Mouse (Mus musculus) liver, embryonic 14.5 days (tissue): Measurements from ENCODE around the gene Kif14. TPM values are rescaled to one million over a fixed set of nuclear protein-coding genes. Genes with fewer than 3 reads are reported as not detected.
A peak's percentile ranks its signal among the peaks of the same experiment; 100 is the strongest.
"Not testable (repeated sequence)": the region's sequence is repeated elsewhere in the genome, so short reads cannot be mapped to it uniquely, and the experiment has no call there.

Experiments
- ATAC-seq: fragments of 200-750 bp; cut with Nextera tagmentation; 2 replicates; pipeline ENCODE4 v1.8.0; 2017; ENCODE audit warnings: moderate number of reproducible peaks, mild to moderate bottlenecking, moderate library complexity; ENCODE audit not compliant: insufficient read depth
- DNase-seq, 3 experiments: peaks; one replicate each; pipeline ENCODE4 v3.0.0-alpha.2; 2012 to 2013; ENCODE audit warnings: low read depth in 3 of 3, low spot score in 3 of 3
- H3K27ac ChIP-seq: fragments of 300-500 bp; sonication (generic); 2 replicates; pipeline ENCODE4 v1.5.1; 2014; ENCODE audit warnings: moderate library complexity, mild to moderate bottlenecking, control low read depth, inconsistent platforms
- H3K27me3 ChIP-seq: fragments of 300-500 bp; sonication (generic); 2 replicates; pipeline ENCODE4 v1.6.1; 2014; ENCODE audit warnings: mild to moderate bottlenecking, low read length, moderate library complexity; ENCODE audit not compliant: control insufficient read depth, insufficient read depth
- H3K36me3 ChIP-seq: fragments of 300-500 bp; sonication (generic); replicated peaks from 2 replicates; pipeline ENCODE4 v1.6.1; 2014; ENCODE audit warnings: low read depth; ENCODE audit not compliant: control insufficient read depth, insufficient read depth
- H3K4me1 ChIP-seq, 2 experiments: fragments of 200-500 bp in 1 of 2; fragments of 300-500 bp in 1 of 2; sonication (generic) in 1 of 2; replicated peaks; 2 replicates each; pipeline ENCODE4 v1.6.1; 2012 to 2014; ENCODE audit warnings: antibody characterized with exemption in 1 of 2, inconsistent platforms in 1 of 2, low read length in 1 of 2; ENCODE audit not compliant: control insufficient read depth in 2 of 2, insufficient read depth in 2 of 2
- H3K4me2 ChIP-seq: fragments of 300-500 bp; sonication (generic); 2 replicates; pipeline ENCODE4 v1.6.1; 2014; ENCODE audit warnings: low read depth, mild to moderate bottlenecking, control low read depth, moderate library complexity
- H3K4me3 ChIP-seq, 2 experiments: fragments of 200-500 bp in 1 of 2; fragments of 300-500 bp in 1 of 2; sonication (generic) in 1 of 2; 2 replicates each; pipeline ENCODE4 v1.5.1; 2012 to 2014; ENCODE audit warnings: low read depth in 2 of 2, low read length in 2 of 2, mild to moderate bottlenecking in 2 of 2, control low read depth in 1 of 2, inconsistent platforms in 1 of 2, moderate library complexity in 1 of 2; ENCODE audit not compliant: insufficient read depth in 1 of 2
- H3K9ac ChIP-seq: fragments of 300-500 bp; sonication (generic); replicated peaks from 2 replicates; pipeline ENCODE4 v1.6.1; 2014; ENCODE audit warnings: mild to moderate bottlenecking, control low read depth, moderate library complexity
- H3K9me3 ChIP-seq: fragments of 300-500 bp; sonication (generic); 2 replicates; pipeline ENCODE4 v1.6.1; 2016; ENCODE audit warnings: low read length, mixed read lengths; ENCODE audit not compliant: control insufficient read depth
- CTCF ChIP-seq: IDR thresholded peaks from 2 replicates; pipeline ENCODE4 v1.5.1; 2016; ENCODE audit warnings: antibody characterized with exemption, low read depth, control low read depth
- EP300 ChIP-seq: IDR thresholded peaks from 2 replicates; pipeline ENCODE4 v1.6.1; 2016; ENCODE audit warnings: antibody characterized with exemption, low read depth
- WGBS: fragments of 180-500 bp; shearing (Covaris S2); extraction: QIAGEN DNeasy Blood & Tissue Kit; methylation state at CpG from one replicate; pipeline ENCODE4 v1.1.7; 2014; ENCODE audit not compliant: insufficient replicate concordance; 5-methylcytosine and 5-hydroxymethylcytosine counted together
- polyA plus RNA-seq, 2 experiments: library from polyadenylated mRNA; depleted of rRNA in 1 of 2; stranded (reverse) in 1 of 2; unstranded in 1 of 2; fragments of >200 nt; fragmentation: Nextera tagmentation in 1 of 2; extraction: Ambion mirVana in 1 of 2; gene quantifications; 2 replicates each; pipeline versions ENCODE4 v1.2.1 to v1.2.3; 2012 to 2014

Gene Kif14
- polyA plus RNA-seq, 2 experiments, result 4.9 to 8.3 TPM

DNA sequence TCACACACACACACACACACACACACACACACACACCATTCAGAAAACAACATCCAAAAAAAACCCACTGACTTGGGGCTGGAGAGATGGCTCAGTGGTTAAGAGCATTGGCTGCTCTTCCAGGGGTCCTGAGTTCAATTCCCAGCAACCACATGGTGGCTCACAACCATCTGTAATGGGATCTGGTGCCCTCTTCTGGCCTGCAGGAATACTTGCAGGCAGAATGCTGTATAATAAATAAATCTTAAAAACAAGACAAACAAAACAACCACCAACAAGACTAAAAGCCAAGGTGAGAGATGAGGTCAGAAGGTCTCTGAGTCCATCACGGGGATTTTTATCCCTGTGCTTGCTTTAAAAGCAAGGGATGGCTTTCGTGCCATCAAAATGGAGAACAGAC is 90.5 kb downstream of the Kif14 start:
- DNase-seq, H3K9me3 ChIP-seq, H3K4me1 ChIP-seq, H3K27me3 ChIP-seq, H3K9ac ChIP-seq, H3K4me3 ChIP-seq, H3K4me2 ChIP-seq, H3K27ac ChIP-seq, ATAC-seq, H3K36me3 ChIP-seq: not testable (repeated sequence)
- peak; percentile 24; the same call in 1 of the 2 replicates for TF ChIP-seq CTCF
- WGBS, result 73% methylated on average over 2 of the region's 2 CpGs

DNA sequence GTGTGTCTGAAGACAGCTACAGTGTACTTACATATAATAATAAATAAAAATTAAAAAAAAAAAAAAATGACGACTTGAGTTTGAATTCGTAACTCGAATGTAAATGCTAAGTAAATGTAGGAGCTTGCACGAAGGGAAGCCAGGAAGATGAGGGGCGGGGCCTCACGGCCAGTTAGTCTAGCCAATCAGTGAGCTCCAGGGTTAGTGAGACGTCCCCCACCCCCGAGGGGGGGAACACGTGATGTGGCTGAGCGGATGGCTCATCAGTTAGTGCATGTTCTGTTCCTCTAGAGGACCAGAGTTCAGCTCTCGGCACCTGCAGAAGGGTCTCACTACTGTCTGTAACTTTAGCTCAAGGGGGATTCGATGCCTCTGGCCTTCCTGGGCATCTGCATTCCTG is 91.3 kb downstream of the Kif14 start:
- Histone ChIP-seq H3K9me3 (no peaks in the 10 kb centered on the region), H3K9ac (no peak overlapping the region), H3K36me3 (no peaks in the 10 kb centered on the region), H3K4me2 (no peak overlapping the region), H3K4me3 (no peak overlapping the region), H3K27ac (no peak overlapping the region), H3K27me3 (no peaks in the 10 kb centered on the region), H3K4me1 (no peaks in the 10 kb centered on the region)
- DNase-seq, result no peak
- 68% methylated on average over 12 of the region's 12 CpGs for WGBS
- ATAC-seq, result no peak
- TF ChIP-seq EP300, result no peak
- no peak for TF ChIP-seq CTCF

DNA sequence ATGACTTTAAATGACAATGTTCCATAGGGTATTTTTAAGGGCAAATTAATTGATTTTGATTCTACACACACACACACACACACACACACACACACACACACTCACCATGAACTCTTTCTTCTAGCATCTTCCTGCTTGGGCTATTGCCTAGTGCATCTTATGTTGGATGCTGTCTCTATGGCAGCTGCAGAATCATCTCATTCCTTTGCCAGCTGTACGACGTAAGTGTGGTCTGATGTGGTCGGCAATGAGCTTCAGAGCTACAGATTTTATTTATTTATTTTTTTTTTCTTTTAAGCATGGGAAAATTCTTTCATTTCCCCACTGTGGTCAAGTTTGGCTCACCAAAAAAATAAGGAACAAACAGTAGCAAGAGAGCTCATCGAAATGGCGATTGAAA is 92.6 kb downstream of the Kif14 start:
- Histone ChIP-seq H3K27me3 (no peaks in the 10 kb centered on the region), H3K9me3 (no peaks in the 10 kb centered on the region), H3K4me2 (no peak overlapping the region), H3K4me1 (no peaks in the 10 kb centered on the region), H3K9ac (no peak overlapping the region), H3K4me3 (no peak overlapping the region), H3K27ac (no peak overlapping the region), H3K36me3 (no peaks in the 10 kb centered on the region)
- no peak for DNase-seq
- TF ChIP-seq EP300, result no peak
- no peak for TF ChIP-seq CTCF
- no peak for ATAC-seq
- 67% methylated on average over 5 of the region's 5 CpGs for whole genome bisulfite sequencing

DNA sequence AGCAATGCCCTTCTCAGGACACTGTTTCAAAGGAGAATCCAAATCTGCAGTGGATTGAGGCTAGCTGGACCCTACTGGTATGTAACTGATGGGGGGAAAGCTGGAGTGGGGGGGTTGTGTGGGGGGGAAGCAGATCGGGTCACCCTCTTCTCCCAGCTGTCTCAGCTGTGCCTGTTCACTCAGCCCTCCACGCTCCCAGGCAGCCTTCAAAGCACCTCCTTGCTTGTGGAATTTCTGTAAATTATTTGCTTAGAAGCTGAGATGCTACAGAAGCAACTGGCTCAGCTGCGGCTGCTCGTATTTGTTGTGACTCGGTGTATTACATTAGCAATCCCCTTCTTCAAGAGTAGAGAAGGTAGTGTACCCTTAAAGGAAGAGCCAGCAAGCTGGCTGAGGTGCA is 93.1 kb downstream of the Kif14 start:
- WGBS, result 63% methylated on average over 5 of the region's 5 CpGs
- TF ChIP-seq EP300 (no peak), CTCF (no peak)
- Histone ChIP-seq H3K27me3 (no peaks in the 10 kb centered on the region), H3K4me3 (no peak overlapping the region), H3K4me1 (no peaks in the 10 kb centered on the region), H3K27ac (no peak overlapping the region), H3K9ac (no peak overlapping the region), H3K36me3 (no peaks in the 10 kb centered on the region), H3K4me2 (no peak overlapping the region), H3K9me3 (no peaks in the 10 kb centered on the region)
- ATAC-seq, result no peak
- DNase-seq, result no peak

DNA sequence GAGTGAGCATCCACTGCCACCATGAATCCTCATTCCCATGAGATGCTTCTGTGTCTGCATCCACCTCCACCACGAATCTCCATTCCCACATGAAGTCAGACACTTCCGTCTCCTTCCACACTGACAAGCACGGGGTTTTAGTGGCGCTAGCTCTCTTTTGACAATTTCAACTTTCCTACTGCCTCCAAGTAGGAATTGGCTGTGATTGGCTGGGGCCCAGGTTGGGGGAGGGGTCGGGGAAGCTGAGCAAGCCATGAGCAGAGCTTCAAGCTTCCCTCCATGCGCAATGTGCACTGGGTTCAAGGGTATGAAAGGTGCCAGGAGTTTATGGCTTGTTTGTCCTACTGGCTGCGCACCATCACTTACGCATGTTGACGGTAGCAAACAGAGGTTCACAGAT is 93.6 kb downstream of the Kif14 start:
- H3K9me3 ChIP-seq, result no peaks in the 10 kb centered on the region
- no peak overlapping the region for H3K27ac ChIP-seq
- no peaks in the 10 kb centered on the region for H3K27me3 ChIP-seq
- no peak for DNase-seq
- H3K9ac ChIP-seq, result no peak overlapping the region
- no peak for ATAC-seq
- no peak overlapping the region for H3K4me2 ChIP-seq
- H3K4me3 ChIP-seq, result no peak overlapping the region
- TF ChIP-seq CTCF (no peak), EP300 (no peak)
- 70% methylated on average over 9 of the region's 9 CpGs for WGBS
- H3K4me1 ChIP-seq, result no peaks in the 10 kb centered on the region
- H3K36me3 ChIP-seq, result no peaks in the 10 kb centered on the region

DNA sequence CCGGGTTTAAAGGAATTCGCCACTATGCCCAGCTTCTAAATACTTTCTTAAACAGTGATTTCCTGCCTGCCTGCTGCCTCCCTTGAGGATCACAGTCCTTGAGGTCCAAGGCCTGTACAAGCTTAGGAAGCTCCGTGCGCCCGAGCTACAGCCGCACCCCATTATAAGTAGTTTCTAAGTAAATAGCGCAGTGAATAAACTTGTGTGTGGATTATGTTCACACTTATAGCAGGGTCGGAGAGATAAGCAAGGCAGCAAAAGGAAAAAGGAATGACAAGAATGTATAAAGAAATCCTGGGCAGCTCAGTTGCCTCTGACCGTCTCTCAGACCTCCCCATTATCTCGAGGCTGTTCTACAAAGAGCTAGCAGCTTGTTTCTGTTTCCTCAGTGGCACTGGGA is 95.7 kb downstream of the Kif14 start:
- Histone ChIP-seq H3K36me3 (no peaks in the 10 kb centered on the region), H3K4me2 (no peak overlapping the region), H3K9ac (no peak overlapping the region), H3K27ac (no peak overlapping the region), H3K27me3 (no peaks in the 10 kb centered on the region), H3K4me3 (no peak overlapping the region), H3K9me3 (no peaks in the 10 kb centered on the region), H3K4me1 (no peaks in the 10 kb centered on the region)
- no peak for DNase-seq
- ATAC-seq, result no peak
- no peak for TF ChIP-seq EP300
- 70% methylated on average over 10 of the region's 10 CpGs for whole genome bisulfite sequencing
